Mouse (Mus musculus) midbrain, embryonic 10.5 days (tissue): ENCODE results near the gene Slc9c1. TPM values are rescaled to one million over a fixed set of nuclear protein-coding genes. Genes with fewer than 3 reads are reported as not detected.

Experiments
- DNase-seq: peaks from one replicate; pipeline ENCODE4 v3.0.0-alpha.2; 2017; ENCODE audit warnings: low spot score
- H3K27ac ChIP-seq: fragments of 300-500 bp; sonication (generic); replicated peaks from 2 replicates; pipeline ENCODE4 v1.5.1; 2016; ENCODE audit warnings: mild to moderate bottlenecking
- H3K27me3 ChIP-seq: fragments of 300-500 bp; sonication (generic); 2 replicates; pipeline ENCODE4 v1.6.1; 2016; ENCODE audit warnings: low read depth, mild to moderate bottlenecking; ENCODE audit not compliant: poor library complexity, severe bottlenecking
- H3K36me3 ChIP-seq: fragments of 300-500 bp; sonication (generic); 2 replicates; pipeline ENCODE4 v1.6.1; 2016; ENCODE audit warnings: mild to moderate bottlenecking, moderate library complexity
- H3K4me1 ChIP-seq: fragments of 300-500 bp; sonication (generic); 2 replicates; pipeline ENCODE4 v1.6.1; 2016
- H3K4me3 ChIP-seq: fragments of 300-500 bp; sonication (generic); 2 replicates; pipeline ENCODE4 v1.5.1; 2016; ENCODE audit warnings: mild to moderate bottlenecking, moderate library complexity
- H3K9me3 ChIP-seq: fragments of 300-500 bp; sonication (generic); replicated peaks from 2 replicates; pipeline ENCODE4 v1.6.1; 2016; ENCODE audit warnings: mild to moderate bottlenecking
- WGBS: fragments of 180-500 bp; shearing (Covaris S2); methylation state at CpG from one replicate; pipeline ENCODE4 v1.1.7; 2016; 5-methylcytosine and 5-hydroxymethylcytosine counted together
- polyA plus RNA-seq: library from polyadenylated mRNA; unstranded; fragments of >200 nt; fragmentation: Nextera tagmentation; extraction: Ambion mirVana; gene quantifications from 2 replicates; pipeline ENCODE4 v1.2.1, GENCODE M21; 2016

Gene Slc9c1
- polyA plus RNA-seq, 1 experiment from 2014 or later = not detected

GRCm38 (mm10) chr16:45593656-45594055 is 58.5 kb downstream of the Slc9c1 start:
- no peak overlapping the region for H3K4me3 ChIP-seq
- DNase-seq = no peak
- H3K27me3 ChIP-seq = no peaks in the 10 kb centered on the region
- no peaks in the 10 kb centered on the region for H3K9me3 ChIP-seq
- no peaks in the 10 kb centered on the region for H3K4me1 ChIP-seq
- no peaks in the 10 kb centered on the region for H3K36me3 ChIP-seq
- no peak overlapping the region for H3K27ac ChIP-seq
- WGBS = 64% methylated on average over 1 of the region's 1 CpGs

- Histone ChIP-seq H3K27me3 (no peaks in the 10 kb centered on the region), H3K9me3 (no peaks in the 10 kb centered on the region), H3K27ac (no peak overlapping the region), H3K4me3 (no peak overlapping the region), H3K36me3 (no peaks in the 10 kb centered on the region), H3K4me1 (no peaks in the 10 kb centered on the region)
- no peak for DNase-seq
These were observed 60.4 kb downstream of the Slc9c1 start for GRCm38 (mm10) chr16:45595494-45595893.

GRCm38 (mm10) chr16:45608481-45608954 is 73.4 kb downstream of the Slc9c1 start:
- no peak overlapping the region for H3K4me3 ChIP-seq

GRCm38 (mm10) chr16:45609300-45609699 is 74.2 kb downstream of the Slc9c1 start:
- no peaks in the 10 kb centered on the region for H3K36me3 ChIP-seq
- WGBS = 83% methylated on average over 3 of the region's 3 CpGs
- 0 out of 2 replicates have a peak, but pooled peaks cover 6% of the 10 kb centered on the region for H3K4me1 ChIP-seq
- DNase-seq = no peak
- no peak overlapping the region for H3K27ac ChIP-seq
- no peaks in the 10 kb centered on the region for H3K9me3 ChIP-seq
- H3K4me3 ChIP-seq = no peak overlapping the region
- H3K27me3 ChIP-seq = no peaks in the 10 kb centered on the region

More at GRCm38 (mm10) chr16:45608481-45608954, 73.4 kb downstream of the Slc9c1 start:
- Histone ChIP-seq H3K9me3 (no peaks in the 10 kb centered on the region), H3K36me3 (no peaks in the 10 kb centered on the region), H3K4me1 (0 out of 2 replicates have a peak, but pooled peaks cover 6% of the 10 kb centered on the region), H3K27ac (no peak overlapping the region), H3K27me3 (no peaks in the 10 kb centered on the region)
- WGBS = 56% methylated on average over 4 of the region's 4 CpGs
- no peak for DNase-seq

GRCm38 (mm10) chr16:45610267-45610666 is 75.2 kb downstream of the Slc9c1 start, which contains the start of gene Gcsam:
Gene Gcsam, plus strand, starts transcription at chr16:45610380.
- 0 out of 2 replicates have a peak, but pooled peaks cover 6% of the 10 kb centered on the region for H3K4me1 ChIP-seq
- WGBS = 84% methylated on average over 4 of the region's 4 CpGs
- no peak for DNase-seq

GRCm38 (mm10) chr16:45613247-45613646 is 78.1 kb downstream of the Slc9c1 start:
- no peaks in the 10 kb centered on the region for H3K9me3 ChIP-seq
- no peak overlapping the region for H3K27ac ChIP-seq
- H3K4me3 ChIP-seq = no peak overlapping the region
- no peaks in the 10 kb centered on the region for H3K36me3 ChIP-seq
- 0 out of 2 replicates have a peak, but pooled peaks cover 6% of the 10 kb centered on the region for H3K4me1 ChIP-seq
- DNase-seq = no peak
- WGBS = 62% methylated on average over 2 of the region's 2 CpGs
- 0 out of 2 replicates have a peak, but pooled peaks cover 4% of the 10 kb centered on the region for H3K27me3 ChIP-seq

More at GRCm38 (mm10) chr16:45610267-45610666, 75.2 kb downstream of the Slc9c1 start, which contains the start of gene Gcsam:
- Histone ChIP-seq H3K9me3 (no peaks in the 10 kb centered on the region), H3K36me3 (no peaks in the 10 kb centered on the region), H3K4me3 (no peak within 1 kb of the TSS), H3K27ac (no peak within 1 kb of the TSS), H3K27me3 (0 out of 2 replicates have a peak, but pooled peaks cover 4% of the 10 kb centered on the region)

- WGBS = 83% methylated on average over 1 of the region's 1 CpGs
- Histone ChIP-seq H3K9me3 (no peaks in the 10 kb centered on the region), H3K4me3 (no peak overlapping the region), H3K36me3 (no peaks in the 10 kb centered on the region), H3K27me3 (0 out of 2 replicates have a peak, but pooled peaks cover 4% of the 10 kb centered on the region), H3K27ac (no peak overlapping the region), H3K4me1 (0 out of 2 replicates have a peak, but pooled peaks cover 6% of the 10 kb centered on the region)
- DNase-seq = no peak
These were observed 80.8 kb downstream of the Slc9c1 start for GRCm38 (mm10) chr16:45615944-45616343.

GRCm38 (mm10) chr16:45619751-45620375 is 84.8 kb downstream of the Slc9c1 start:
- Histone ChIP-seq H3K27me3 (0 out of 2 replicates have a peak, but pooled peaks cover 3% of the 10 kb centered on the region), H3K4me3 (no peak overlapping the region), H3K4me1 (no peaks in the 10 kb centered on the region), H3K27ac (no peak overlapping the region), H3K36me3 (no peaks in the 10 kb centered on the region), H3K9me3 (no peaks in the 10 kb centered on the region)
- WGBS = 80% methylated on average over 8 of the region's 8 CpGs
- DNase-seq = no peak

- Histone ChIP-seq H3K9me3 (no peaks in the 10 kb centered on the region), H3K27me3 (no peaks in the 10 kb centered on the region), H3K36me3 (no peaks in the 10 kb centered on the region), H3K4me3 (no peak overlapping the region), H3K4me1 (no peaks in the 10 kb centered on the region), H3K27ac (no peak overlapping the region)
- no peak for DNase-seq
- 92% methylated on average over 4 of the region's 4 CpGs for WGBS
These were observed 88.1 kb downstream of the Slc9c1 start for GRCm38 (mm10) chr16:45623230-45623629.

- Histone ChIP-seq H3K9me3 (no peaks in the 10 kb centered on the region), H3K4me1 (no peaks in the 10 kb centered on the region), H3K36me3 (no peaks in the 10 kb centered on the region), H3K27ac (no peak overlapping the region), H3K4me3 (no peak overlapping the region), H3K27me3 (no peaks in the 10 kb centered on the region)
- 82% methylated on average over 2 of the region's 2 CpGs for WGBS
- DNase-seq = no peak
These were observed 89.7 kb downstream of the Slc9c1 start for GRCm38 (mm10) chr16:45624791-45625190.

GRCm38 (mm10) chr16:45625342-45625741 is 90.2 kb downstream of the Slc9c1 start:
- 87% methylated on average over 2 of the region's 2 CpGs for WGBS
- no peak for DNase-seq
- no peaks in the 10 kb centered on the region for H3K36me3 ChIP-seq
- no peaks in the 10 kb centered on the region for H3K27me3 ChIP-seq
- H3K9me3 ChIP-seq = no peaks in the 10 kb centered on the region
- no peak overlapping the region for H3K4me3 ChIP-seq
- no peaks in the 10 kb centered on the region for H3K4me1 ChIP-seq
- H3K27ac ChIP-seq = no peak overlapping the region

GRCm38 (mm10) chr16:45629497-45630105 is 94.5 kb downstream of the Slc9c1 start:
- H3K27me3 ChIP-seq = no peaks in the 10 kb centered on the region
- H3K4me3 ChIP-seq = no peak overlapping the region
- no peak for DNase-seq
- no peaks in the 10 kb centered on the region for H3K4me1 ChIP-seq
- no peak overlapping the region for H3K27ac ChIP-seq
- WGBS = 82% methylated on average over 8 of the region's 8 CpGs
- H3K9me3 ChIP-seq = no peaks in the 10 kb centered on the region
- H3K36me3 ChIP-seq = no peaks in the 10 kb centered on the region
